Mouse (Mus musculus): Measurements from ENCODE around the gene Dst. TPM values are rescaled to one million over a fixed set of nuclear protein-coding genes. Genes with fewer than 3 reads are reported as not detected.

The Dst gene
- total RNA-seq, 1 experiment from 2014 or later = 1.5 TPM

GRCm38 (mm10) chr1:34135535-34135934 lies 227.5 kb downstream of the Dst start:
- no peak for ATAC-seq (ENCODE audit: extremely low read depth, insufficient number of reproducible peaks, low FRiP score, poor library complexity, severe bottlenecking)

GRCm38 (mm10) chr1:34139191-34139853 lies 231.3 kb downstream of the Dst start:
- no peak for ATAC-seq (ENCODE audit: extremely low read depth, insufficient number of reproducible peaks, low FRiP score, poor library complexity, severe bottlenecking)

- ATAC-seq (ENCODE audit: extremely low read depth, insufficient number of reproducible peaks, low FRiP score, poor library complexity, severe bottlenecking) = no peak
Observed at GRCm38 (mm10) chr1:34139871-34140471, 231.9 kb downstream of the Dst start.

GRCm38 (mm10) chr1:34140686-34141085 lies 232.7 kb downstream of the Dst start:
- ATAC-seq (ENCODE audit: extremely low read depth, insufficient number of reproducible peaks, low FRiP score, poor library complexity, severe bottlenecking) = no peak

- ATAC-seq (ENCODE audit: extremely low read depth, insufficient number of reproducible peaks, low FRiP score, poor library complexity, severe bottlenecking) = no peak
Observed at GRCm38 (mm10) chr1:34142951-34143580, 235.0 kb downstream of the Dst start.

GRCm38 (mm10) chr1:34144826-34145225 lies 236.8 kb downstream of the Dst start:
- no peak for ATAC-seq (ENCODE audit: extremely low read depth, insufficient number of reproducible peaks, low FRiP score, poor library complexity, severe bottlenecking)

GRCm38 (mm10) chr1:34148039-34148438 lies 240.0 kb downstream of the Dst start:
- no peak for ATAC-seq (ENCODE audit: extremely low read depth, insufficient number of reproducible peaks, low FRiP score, poor library complexity, severe bottlenecking)

- ATAC-seq (ENCODE audit: extremely low read depth, insufficient number of reproducible peaks, low FRiP score, poor library complexity, severe bottlenecking) = no peak
Observed at GRCm38 (mm10) chr1:34150416-34151093, 242.5 kb downstream of the Dst start.

GRCm38 (mm10) chr1:34152683-34153082 lies 244.7 kb downstream of the Dst start:
- no peak for ATAC-seq (ENCODE audit: extremely low read depth, insufficient number of reproducible peaks, low FRiP score, poor library complexity, severe bottlenecking)

GRCm38 (mm10) chr1:34156058-34156457 lies 248.0 kb downstream of the Dst start:
- ATAC-seq (ENCODE audit: extremely low read depth, insufficient number of reproducible peaks, low FRiP score, poor library complexity, severe bottlenecking) = no peak

GRCm38 (mm10) chr1:34157702-34158101 lies 249.7 kb downstream of the Dst start:
- ATAC-seq (ENCODE audit: extremely low read depth, insufficient number of reproducible peaks, low FRiP score, poor library complexity, severe bottlenecking) = no peak

GRCm38 (mm10) chr1:34158822-34159221 lies 250.8 kb downstream of the Dst start:
- no peak for ATAC-seq (ENCODE audit: extremely low read depth, insufficient number of reproducible peaks, low FRiP score, poor library complexity, severe bottlenecking)

GRCm38 (mm10) chr1:34159898-34160297 lies 251.9 kb downstream of the Dst start:
- ATAC-seq (ENCODE audit: extremely low read depth, insufficient number of reproducible peaks, low FRiP score, poor library complexity, severe bottlenecking) = no peak

- no peak for ATAC-seq (ENCODE audit: extremely low read depth, insufficient number of reproducible peaks, low FRiP score, poor library complexity, severe bottlenecking)
Observed at GRCm38 (mm10) chr1:34164616-34165295, 256.7 kb downstream of the Dst start.

- ATAC-seq (ENCODE audit: extremely low read depth, insufficient number of reproducible peaks, low FRiP score, poor library complexity, severe bottlenecking) = no peak
Observed at GRCm38 (mm10) chr1:34165926-34166325, 257.9 kb downstream of the Dst start.

GRCm38 (mm10) chr1:34167151-34168057 lies 259.4 kb downstream of the Dst start:
- no peak for ATAC-seq (ENCODE audit: extremely low read depth, insufficient number of reproducible peaks, low FRiP score, poor library complexity, severe bottlenecking)

- ATAC-seq (ENCODE audit: extremely low read depth, insufficient number of reproducible peaks, low FRiP score, poor library complexity, severe bottlenecking) = no peak
Observed at GRCm38 (mm10) chr1:34169086-34169485, 261.1 kb downstream of the Dst start.

GRCm38 (mm10) chr1:34174517-34174916 lies 266.5 kb downstream of the Dst start:
- no peak for ATAC-seq (ENCODE audit: extremely low read depth, insufficient number of reproducible peaks, low FRiP score, poor library complexity, severe bottlenecking)

Data from neutrophil, adult 5-6 weeks (primary cell).